Mouse (Mus musculus) hindbrain, embryonic 15.5 days (tissue): ENCODE measurements around the gene Stk4. TPM values are rescaled to one million over a fixed set of nuclear protein-coding genes. Genes with fewer than 3 reads are reported as not detected.

ENCODE experiments used
- ATAC-seq: fragments of 200-750 bp; cut with Nextera tagmentation; 2 replicates; pipeline ENCODE4 v1.8.0; 2017; ENCODE audit warnings: low read depth, moderate number of reproducible peaks, moderate TSS enrichment; ENCODE audit not compliant: low FRiP score
- H3K27ac ChIP-seq: fragments of 300-500 bp; sonication (generic); replicated peaks from 2 replicates; pipeline ENCODE4 v1.5.1; 2015; ENCODE audit warnings: mild to moderate bottlenecking, inconsistent platforms
- H3K27me3 ChIP-seq: fragments of 300-500 bp; sonication (generic); 2 replicates; pipeline ENCODE4 v1.6.1; 2015; ENCODE audit warnings: control low read depth, inconsistent platforms
- H3K36me3 ChIP-seq: fragments of 300-500 bp; sonication (generic); 2 replicates; pipeline ENCODE4 v1.6.1; 2015; ENCODE audit warnings: control low read depth, inconsistent platforms
- H3K4me1 ChIP-seq: fragments of 300-500 bp; sonication (generic); replicated peaks from 2 replicates; pipeline ENCODE4 v1.6.1; 2015; ENCODE audit warnings: control low read depth, inconsistent platforms
- H3K4me2 ChIP-seq: fragments of 300-500 bp; sonication (generic); 2 replicates; pipeline ENCODE4 v1.6.1; 2015; ENCODE audit warnings: moderate library complexity, mild to moderate bottlenecking, inconsistent platforms
- H3K4me3 ChIP-seq: fragments of 300-500 bp; sonication (generic); 2 replicates; pipeline ENCODE4 v1.5.1; 2015; ENCODE audit warnings: mild to moderate bottlenecking, inconsistent platforms
- H3K9ac ChIP-seq: fragments of 300-500 bp; sonication (generic); 2 replicates; pipeline ENCODE4 v1.6.1; 2015; ENCODE audit warnings: inconsistent platforms
- H3K9me3 ChIP-seq: fragments of 300-500 bp; sonication (generic); 2 replicates; pipeline ENCODE4 v1.6.1; 2016; ENCODE audit warnings: control low read depth, inconsistent platforms
- WGBS: fragments of 180-500 bp; shearing (Covaris S2); methylation state at CpG from one replicate; pipeline ENCODE4 v1.1.7; 2015; 5-methylcytosine and 5-hydroxymethylcytosine counted together
- polyA plus RNA-seq: library from polyadenylated mRNA; unstranded; fragments of >200 nt; fragmentation: Nextera tagmentation; extraction: Ambion mirVana; gene quantifications from 2 replicates; pipeline ENCODE4 v1.2.1, GENCODE M21; 2015

The Stk4 gene
- polyA plus RNA-seq, 1 experiment from 2014 or later, result 17.5 TPM

DNA sequence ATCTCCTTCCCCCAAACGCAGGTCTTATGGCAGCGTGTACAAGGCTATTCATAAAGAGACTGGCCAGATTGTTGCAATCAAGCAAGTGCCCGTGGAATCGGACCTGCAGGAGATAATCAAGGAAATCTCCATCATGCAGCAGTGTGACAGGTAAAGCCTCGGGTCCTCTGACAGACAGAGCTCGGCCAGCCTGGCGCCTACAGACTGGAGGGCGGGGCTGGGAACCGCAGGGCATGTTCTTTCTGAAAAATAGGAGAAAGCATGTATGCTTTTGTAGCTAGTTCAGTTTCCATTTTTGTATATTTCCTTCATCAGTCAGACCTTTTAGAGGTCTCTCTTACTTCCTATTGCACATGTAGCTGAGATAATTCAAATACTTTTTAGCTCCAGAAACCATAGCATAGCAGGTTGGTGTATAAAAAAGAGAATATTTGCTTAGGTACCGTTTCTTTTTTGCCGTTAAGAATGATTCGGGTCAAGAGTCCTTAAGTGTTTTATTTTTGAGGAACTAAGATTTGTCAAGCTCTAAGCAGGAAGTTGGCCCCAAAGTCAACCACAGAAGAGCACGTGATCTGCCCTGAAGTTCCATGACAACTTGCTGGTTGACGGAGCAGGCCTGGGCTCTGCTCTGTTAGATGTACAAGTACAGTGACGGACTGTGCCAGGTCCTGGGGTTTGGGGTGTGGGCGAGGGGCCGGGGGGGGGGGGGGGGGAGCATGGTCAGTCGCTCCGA, 13.7 kb downstream of the Stk4 start:
- H3K36me3 ChIP-seq, result peaks cover 59% of the 10 kb centered on the region
- no peak overlapping the region for H3K9ac ChIP-seq
- no peak overlapping the region for H3K27ac ChIP-seq
- no peaks in the 10 kb centered on the region for H3K27me3 ChIP-seq
- no peaks in the 10 kb centered on the region for H3K4me1 ChIP-seq
- H3K4me3 ChIP-seq, result no peak overlapping the region
- WGBS, result 89% methylated on average over 19 of the region's 19 CpGs
- ATAC-seq, result no peak
- no peak overlapping the region for H3K4me2 ChIP-seq
- H3K9me3 ChIP-seq, result no peaks in the 10 kb centered on the region

DNA sequence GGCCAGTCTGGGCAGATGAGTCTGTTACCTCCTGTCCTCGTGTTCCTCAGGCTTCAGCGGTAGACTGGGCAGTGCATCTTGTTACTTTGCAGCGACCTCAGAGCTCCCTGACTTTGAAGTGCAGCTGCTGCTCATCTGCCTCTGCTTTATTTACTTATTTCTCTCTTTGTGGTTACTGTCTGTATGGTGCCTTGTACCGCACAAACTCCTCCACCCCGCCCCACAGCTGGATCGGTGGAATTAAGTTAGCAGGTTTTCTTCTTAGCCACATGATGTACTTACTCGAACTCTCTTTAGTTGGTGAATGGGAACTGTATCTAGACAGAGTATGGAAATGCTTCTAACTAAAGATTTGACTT, 14.2 kb downstream of the Stk4 start:
- no peak overlapping the region for H3K4me2 ChIP-seq
- 87% methylated on average over 7 of the region's 7 CpGs for WGBS
- no peak for ATAC-seq
- H3K9ac ChIP-seq, result no peak overlapping the region
- H3K9me3 ChIP-seq, result no peaks in the 10 kb centered on the region
- no peak overlapping the region for H3K4me3 ChIP-seq
- H3K4me1 ChIP-seq, result no peaks in the 10 kb centered on the region
- peaks cover 63% of the 10 kb centered on the region for H3K36me3 ChIP-seq
- no peaks in the 10 kb centered on the region for H3K27me3 ChIP-seq
- no peak overlapping the region for H3K27ac ChIP-seq

DNA sequence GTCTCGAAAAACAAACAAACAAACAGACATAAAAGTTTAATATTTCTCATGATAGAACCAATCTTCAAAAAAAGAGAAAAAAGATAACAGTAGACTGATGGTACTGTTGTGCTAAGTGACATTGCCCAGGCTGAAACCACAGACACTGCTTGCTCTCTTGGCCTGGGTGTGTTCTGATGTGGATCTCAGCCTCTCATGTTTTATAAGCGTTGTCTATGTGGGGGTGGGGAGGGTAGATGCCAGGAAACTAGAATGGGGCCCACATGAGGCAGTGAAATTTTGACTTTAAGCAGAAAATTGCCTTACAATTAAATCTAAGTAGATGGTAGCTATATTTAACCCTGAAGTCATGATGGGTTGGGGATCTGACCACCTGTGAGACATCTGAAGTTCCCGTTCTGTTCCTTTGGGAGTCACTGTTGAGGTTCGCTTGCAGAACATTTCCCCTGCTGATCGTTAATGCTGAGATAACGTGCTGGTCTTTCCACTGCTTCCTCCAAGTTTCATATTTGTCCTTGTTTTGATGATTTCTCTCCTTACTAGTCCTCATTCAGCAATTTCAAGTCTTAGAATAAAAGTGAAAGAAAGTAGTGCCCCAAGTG, 17.4 kb downstream of the Stk4 start:
- H3K27me3 ChIP-seq, result no peaks in the 10 kb centered on the region
- H3K4me1 ChIP-seq, result no peaks in the 10 kb centered on the region
- WGBS, result 88% methylated on average over 6 of the region's 6 CpGs
- no peaks in the 10 kb centered on the region for H3K9me3 ChIP-seq
- H3K4me3 ChIP-seq, result no peak overlapping the region
- peaks cover 35% of the 10 kb centered on the region for H3K36me3 ChIP-seq
- H3K27ac ChIP-seq, result no peak overlapping the region
- H3K4me2 ChIP-seq, result no peak overlapping the region
- H3K9ac ChIP-seq, result no peak overlapping the region
- no peak for ATAC-seq

DNA sequence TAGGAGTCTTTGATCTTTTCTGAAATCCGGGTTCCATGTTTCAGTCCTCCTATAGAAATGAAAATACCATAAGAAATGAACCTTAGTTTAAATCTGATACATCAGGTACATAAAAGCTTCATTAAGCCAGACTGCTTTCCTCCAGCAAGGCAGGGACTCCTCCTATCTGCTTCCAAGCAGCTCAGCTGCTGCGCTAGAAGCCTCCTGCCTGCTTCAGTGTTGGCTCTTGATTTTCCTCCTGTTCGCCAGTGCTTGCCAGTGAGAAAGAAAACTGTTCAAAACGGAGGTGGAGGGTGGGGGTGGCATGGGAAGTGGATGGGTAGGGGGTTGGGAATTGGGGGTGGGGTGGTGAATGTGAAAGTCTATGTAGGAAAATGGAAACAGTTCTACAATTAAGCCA, 19.4 kb downstream of the Stk4 start:
- no peak overlapping the region for H3K4me2 ChIP-seq
- WGBS, result 91% methylated on average over 4 of the region's 4 CpGs
- no peak overlapping the region for H3K4me3 ChIP-seq
- ATAC-seq, result no peak
- no peaks in the 10 kb centered on the region for H3K4me1 ChIP-seq
- H3K27ac ChIP-seq, result no peak overlapping the region
- no peaks in the 10 kb centered on the region for H3K27me3 ChIP-seq
- H3K9me3 ChIP-seq, result no peaks in the 10 kb centered on the region
- no peak overlapping the region for H3K9ac ChIP-seq
- H3K36me3 ChIP-seq, result peaks cover 24% of the 10 kb centered on the region

DNA sequence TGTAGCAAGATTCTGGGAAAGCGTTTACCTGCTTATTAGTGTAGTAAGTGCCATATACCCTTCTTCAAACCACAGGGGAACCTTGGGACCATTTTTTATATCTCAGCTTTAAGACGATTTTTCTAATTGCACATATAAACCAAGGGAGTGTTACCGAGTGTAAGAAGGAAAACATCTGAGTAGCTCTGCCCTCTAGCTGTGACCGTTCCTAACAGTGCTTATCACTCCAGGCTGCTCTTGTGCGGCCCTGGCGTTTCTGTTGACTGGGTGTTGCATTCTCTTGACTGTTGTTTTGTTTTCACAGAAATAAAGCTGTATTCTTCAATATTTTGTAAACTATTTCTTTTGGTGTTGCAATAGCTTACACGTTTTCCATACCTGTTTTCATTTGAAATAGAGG, 24.0 kb downstream of the Stk4 start:
- Histone ChIP-seq H3K36me3 (peaks cover 19% of the 10 kb centered on the region), H3K9me3 (no peaks in the 10 kb centered on the region), H3K27ac (no peak overlapping the region), H3K27me3 (no peaks in the 10 kb centered on the region), H3K4me3 (no peak overlapping the region), H3K4me1 (no peaks in the 10 kb centered on the region), H3K4me2 (no peak overlapping the region), H3K9ac (no peak overlapping the region)
- ATAC-seq, result no peak
- 87% methylated on average over 7 of the region's 7 CpGs for WGBS

DNA sequence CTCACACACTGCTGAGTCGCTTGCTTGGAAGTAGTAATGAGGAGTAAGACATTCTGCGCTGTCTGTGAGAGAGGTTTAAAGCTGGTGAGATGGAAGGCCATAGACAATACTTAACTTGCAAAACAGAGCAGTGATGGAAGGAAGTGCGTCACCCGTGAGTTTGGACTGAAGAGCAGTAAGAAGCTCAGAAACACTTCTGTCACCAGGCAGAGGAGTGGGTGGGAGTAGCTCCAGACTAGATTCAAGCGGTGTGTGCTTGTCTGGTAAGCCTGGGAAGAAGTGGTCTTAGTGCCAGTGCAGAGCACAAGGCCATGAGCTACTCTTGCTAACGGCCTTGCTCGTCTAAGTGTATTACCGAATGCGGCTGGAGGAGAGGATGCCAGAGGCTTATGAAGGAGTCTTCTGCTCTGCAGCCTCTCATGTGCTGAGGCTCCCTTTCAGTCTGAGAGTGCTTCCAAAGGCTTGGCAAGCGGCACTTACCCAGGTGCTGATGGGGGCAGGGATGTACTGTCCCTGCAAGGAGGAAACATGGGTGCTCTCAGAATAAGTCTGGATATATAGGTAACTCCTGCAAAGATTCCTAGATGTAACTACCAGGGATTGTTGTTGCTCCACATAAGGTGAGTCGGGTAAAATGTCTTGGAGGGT, 28.6 kb downstream of the Stk4 start:
- Histone ChIP-seq H3K9ac (no peak overlapping the region), H3K9me3 (no peaks in the 10 kb centered on the region), H3K4me2 (no peak overlapping the region), H3K27me3 (no peaks in the 10 kb centered on the region), H3K36me3 (peaks cover 30% of the 10 kb centered on the region), H3K4me1 (no peaks in the 10 kb centered on the region), H3K27ac (no peak overlapping the region), H3K4me3 (no peak overlapping the region)
- 93% methylated on average over 11 of the region's 11 CpGs for WGBS
- no peak for ATAC-seq

DNA sequence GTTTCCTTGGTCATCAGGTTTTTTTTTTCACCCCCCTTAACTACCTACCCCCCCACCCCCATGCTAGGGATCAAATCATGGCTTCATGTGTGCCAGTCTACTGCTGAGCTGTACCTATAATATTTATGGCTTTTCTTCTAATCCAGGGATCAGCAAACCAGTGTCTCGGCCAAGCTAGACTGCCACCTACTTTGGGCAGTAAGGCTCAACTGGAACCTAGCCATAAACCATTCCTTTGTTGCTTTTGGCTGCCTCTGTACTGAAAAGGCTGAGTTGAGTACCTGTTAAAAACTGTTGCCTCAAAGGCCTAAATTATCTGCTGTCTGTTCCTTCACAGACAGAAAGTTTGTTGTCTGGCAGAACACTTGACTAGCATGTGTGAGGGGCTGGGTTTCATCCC, 31.8 kb downstream of the Stk4 start:
- 85% methylated on average over 1 of the region's 1 CpGs for WGBS
- Histone ChIP-seq H3K4me1 (no peaks in the 10 kb centered on the region), H3K36me3 (peaks cover 27% of the 10 kb centered on the region), H3K9ac (no peak overlapping the region), H3K27ac (no peak overlapping the region), H3K4me3 (no peak overlapping the region), H3K27me3 (no peaks in the 10 kb centered on the region), H3K9me3 (no peaks in the 10 kb centered on the region), H3K4me2 (no peak overlapping the region)
- ATAC-seq, result no peak

DNA sequence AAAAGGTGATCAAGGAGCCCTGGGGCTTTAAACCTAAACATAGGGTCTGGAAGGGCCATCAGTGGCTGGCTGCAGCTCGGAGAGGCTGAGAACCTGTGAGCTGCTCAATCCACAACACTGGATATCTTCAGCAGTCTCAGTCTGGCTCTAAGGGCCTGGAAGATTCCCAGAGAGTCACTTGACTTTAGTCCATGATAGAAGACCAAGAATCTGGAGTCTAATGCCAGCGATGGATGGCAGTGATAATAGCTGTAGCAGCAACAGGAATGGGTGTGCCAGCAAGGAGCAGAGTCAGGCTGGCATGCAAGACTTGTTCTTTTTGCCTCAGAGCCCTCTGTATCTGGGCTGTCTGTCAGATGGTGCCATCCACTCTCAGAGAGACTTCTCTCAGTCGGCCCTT, 32.2 kb downstream of the Stk4 start:
- Histone ChIP-seq H3K27ac (no peak overlapping the region), H3K9me3 (no peaks in the 10 kb centered on the region), H3K4me3 (no peak overlapping the region), H3K4me2 (no peak overlapping the region), H3K36me3 (peaks cover 27% of the 10 kb centered on the region), H3K4me1 (no peaks in the 10 kb centered on the region), H3K9ac (no peak overlapping the region), H3K27me3 (no peaks in the 10 kb centered on the region)
- WGBS, result 91% methylated on average over 3 of the region's 3 CpGs
- no peak for ATAC-seq

DNA sequence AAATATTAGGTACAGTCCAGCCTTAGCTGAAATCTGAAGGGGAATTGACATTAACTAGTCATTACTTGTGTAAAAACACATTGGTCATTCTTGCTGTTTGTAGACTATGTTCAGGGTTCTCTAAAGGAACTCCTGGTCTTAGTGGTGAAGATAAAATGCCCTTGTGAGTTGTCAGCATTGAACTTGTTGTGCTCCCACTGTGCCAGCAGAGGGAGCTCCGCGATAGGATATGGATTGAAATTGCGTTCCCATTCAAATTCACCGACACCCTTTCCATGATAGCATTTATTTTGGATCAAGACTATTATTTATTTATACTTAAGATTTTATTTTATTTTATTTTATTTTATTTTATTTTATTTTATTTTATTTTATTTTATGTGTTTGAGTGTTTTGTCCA, 33.4 kb downstream of the Stk4 start:
- Histone ChIP-seq H3K36me3 (peaks cover 19% of the 10 kb centered on the region), H3K9me3 (no peaks in the 10 kb centered on the region), H3K4me1 (no peaks in the 10 kb centered on the region), H3K4me2 (no peak overlapping the region), H3K9ac (no peak overlapping the region), H3K27ac (no peak overlapping the region), H3K27me3 (no peaks in the 10 kb centered on the region), H3K4me3 (no peak overlapping the region)
- 29% methylated on average over 4 of the region's 4 CpGs for WGBS
- no peak for ATAC-seq

DNA sequence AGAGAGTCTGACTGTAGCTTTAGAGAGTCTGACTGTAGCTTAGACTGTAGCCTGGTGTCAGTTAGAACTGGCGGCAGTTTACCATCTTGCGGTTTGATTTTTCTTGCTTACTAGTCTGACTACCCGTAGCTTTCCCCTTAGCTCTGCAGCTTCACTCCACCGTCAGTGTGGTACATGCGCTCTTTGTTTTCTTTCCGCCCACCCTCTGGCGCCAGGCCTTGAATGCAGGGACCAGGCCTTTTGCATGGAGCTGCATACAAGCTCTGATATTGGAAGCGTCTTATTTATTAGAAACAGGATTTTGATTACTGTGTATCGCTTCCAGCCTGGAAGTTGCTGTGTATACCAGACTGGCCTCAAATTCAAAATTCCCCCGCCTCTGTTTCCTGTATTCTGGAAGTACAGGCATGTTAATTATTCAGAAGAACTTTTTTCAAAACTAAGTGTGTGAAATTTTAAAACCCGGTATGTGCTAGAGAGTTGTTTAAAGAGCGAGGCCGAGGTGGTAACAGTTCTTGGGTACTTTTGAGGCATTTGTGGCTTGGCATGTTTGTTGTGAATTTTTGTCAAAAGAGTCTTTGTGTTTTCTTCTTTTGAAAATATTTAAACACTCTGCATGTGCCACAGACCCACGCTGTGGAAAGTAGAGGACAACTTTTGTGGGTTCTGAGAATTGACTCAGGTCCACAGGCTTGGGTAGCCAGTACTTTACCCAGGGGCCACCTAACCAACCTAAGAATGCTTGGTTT, 36.3 kb downstream of the Stk4 start:
- Histone ChIP-seq H3K27ac (no peak overlapping the region), H3K27me3 (no peaks in the 10 kb centered on the region), H3K4me1 (no peaks in the 10 kb centered on the region), H3K4me2 (no peak overlapping the region), H3K4me3 (no peak overlapping the region), H3K9ac (no peak overlapping the region), H3K36me3 (peaks cover 7% of the 10 kb centered on the region; the same call in 1 of the 2 replicates), H3K9me3 (no peaks in the 10 kb centered on the region)
- no peak for ATAC-seq
- WGBS, result 77% methylated on average over 14 of the region's 14 CpGs

DNA sequence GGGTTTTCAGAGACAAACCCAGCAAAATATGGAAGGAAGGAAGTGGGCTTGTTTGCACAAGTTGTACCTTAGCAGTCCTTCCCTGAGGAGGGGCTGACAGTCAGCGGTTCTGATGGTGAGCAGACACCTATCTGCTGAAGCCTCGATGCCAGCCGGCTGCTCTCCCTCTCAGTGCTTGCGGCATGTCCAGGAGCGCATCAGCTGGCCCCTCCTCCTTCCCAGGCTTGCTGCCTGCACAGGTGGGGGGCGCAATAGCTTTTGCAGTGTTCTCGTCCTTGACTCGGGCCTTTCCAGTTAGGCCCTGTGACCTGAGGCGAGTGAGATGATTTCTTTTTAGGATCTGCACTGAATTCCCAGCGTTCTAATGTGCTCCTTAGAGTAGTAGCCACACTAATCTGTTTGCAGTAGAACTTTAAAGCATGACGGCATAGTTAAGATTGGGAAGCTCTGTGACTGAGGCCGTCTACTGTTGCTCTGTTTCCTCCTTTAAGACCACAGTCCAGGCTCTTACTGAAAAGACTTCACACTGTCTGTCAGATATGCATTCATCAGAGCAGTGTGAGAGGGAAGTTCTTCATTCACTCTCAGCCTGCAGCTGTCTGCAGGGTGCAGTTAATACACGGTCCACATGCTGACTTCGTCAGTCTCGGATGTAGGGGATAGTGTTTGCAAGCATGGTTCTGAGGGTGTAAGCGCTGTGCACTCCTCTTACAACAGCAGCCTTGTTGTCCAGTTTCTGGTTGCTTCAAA, 37.2 kb downstream of the Stk4 start:
- no peaks in the 10 kb centered on the region for H3K9me3 ChIP-seq
- H3K4me2 ChIP-seq, result no peak overlapping the region
- 69% methylated on average over 16 of the region's 16 CpGs for WGBS
- no peaks in the 10 kb centered on the region for H3K27me3 ChIP-seq
- H3K4me3 ChIP-seq, result no peak overlapping the region
- H3K9ac ChIP-seq, result no peak overlapping the region
- ATAC-seq, result no peak
- no peak overlapping the region for H3K27ac ChIP-seq
- no peaks in the 10 kb centered on the region for H3K4me1 ChIP-seq
- H3K36me3 ChIP-seq, result peaks cover 7% of the 10 kb centered on the region; the same call in 1 of the 2 replicates
